Mouse (Mus musculus): ENCODE data around the gene Lkaaear1. TPM values are rescaled to one million over a fixed set of nuclear protein-coding genes. Genes with fewer than 3 reads are reported as not detected.
A peak's percentile ranks its signal among the peaks of the same experiment; 100 is the strongest.

Lkaaear1 gene
- total and polyA plus RNA-seq, 3 experiments: not detected

GRCm38 (mm10) chr2:181715382-181715781 is 17.1 kb upstream of the Lkaaear1 start:
- no peak overlapping the region for H3K27ac ChIP-seq (ENCODE audit: control insufficient read depth, low read depth, low read length)
- no peak overlapping the region for H3K9ac ChIP-seq (ENCODE audit: control insufficient read depth, low read depth, low read length, poor library complexity, severe bottlenecking)
- H3K27me3 ChIP-seq (ENCODE audit: control insufficient read depth in 1 of 2, insufficient read depth in 2 of 2, low read length in 2 of 2): no peaks in the 10 kb centered on the region
- no peaks in the 10 kb centered on the region for H3K79me2 ChIP-seq (ENCODE audit: control insufficient read depth, insufficient read depth, low read length, poor library complexity)
- H3K4me3 ChIP-seq (ENCODE audit: control insufficient read depth in 1 of 2, insufficient read depth in 1 of 2, low read depth in 2 of 2, low read length in 2 of 2): no peak overlapping the region
- H3K9me3 ChIP-seq (replicated peaks; ENCODE audit: insufficient read depth, low read length): no peaks in the 10 kb centered on the region
- DNase-seq (ENCODE audit: low read depth, low spot score): no peak
- 0 out of 4 replicates have a peak, but pooled peaks cover 0 to 2% of the 10 kb centered on the region in 2 experiments for H3K36me3 ChIP-seq (ENCODE audit: control insufficient read depth in 1 of 2, insufficient read depth in 2 of 2, low read length in 2 of 2)
- no peak for TF ChIP-seq POLR2AphosphoS2 (IDR thresholded peaks at IDR 0.05; ENCODE audit: low read length)
- TF ChIP-seq GATA1 (IDR thresholded peaks at IDR 0.05; ENCODE audit: low read depth, low read length): no peak
- no peak for TF ChIP-seq RCOR1 (IDR thresholded peaks at IDR 0.05; ENCODE audit: low read depth, low read length)
- no peak for TF ChIP-seq ZKSCAN1 (IDR thresholded peaks at IDR 0.05; ENCODE audit: low read depth, low read length)
- no peak for TF ChIP-seq NRF1 (IDR thresholded peaks at IDR 0.05; ENCODE audit: insufficient read depth, low read depth, low read length, poor library complexity, severe bottlenecking)
- TF ChIP-seq ZC3H11A (IDR thresholded peaks at IDR 0.05; ENCODE audit: low read depth, low read length): no peak
- no peak for TF ChIP-seq MXI1 (IDR thresholded peaks at IDR 0.05; ENCODE audit: low read depth, low read length)
- no peak for TF ChIP-seq NELFE (IDR thresholded peaks at IDR 0.05; ENCODE audit: low read depth, low read length)
- TF ChIP-seq TBP (IDR thresholded peaks at IDR 0.05; ENCODE audit: low read depth, low read length): no peak
- TF ChIP-seq USF2 (IDR thresholded peaks at IDR 0.05; ENCODE audit: borderline replicate concordance in 1 of 2, insufficient read depth in 1 of 2, low read depth in 1 of 2, low read length in 2 of 2): no peak
- H3K4me1 ChIP-seq (ENCODE audit: control insufficient read depth in 1 of 2, insufficient read depth in 2 of 2, low read length in 2 of 2): peaks cover 2 to 10% of the 10 kb centered on the region in 2 experiments; a peak in 2 of 4 replicates

- peaks cover 2 to 10% of the 10 kb centered on the region in 2 experiments; a peak in 2 of 4 replicates for H3K4me1 ChIP-seq (ENCODE audit: control insufficient read depth in 1 of 2, insufficient read depth in 2 of 2, low read length in 2 of 2)
- H3K36me3 ChIP-seq (ENCODE audit: control insufficient read depth in 1 of 2, insufficient read depth in 2 of 2, low read length in 2 of 2): 0 out of 4 replicates have a peak, but pooled peaks cover 0 to 2% of the 10 kb centered on the region in 2 experiments
- no peaks in the 10 kb centered on the region for H3K9me3 ChIP-seq (replicated peaks; ENCODE audit: insufficient read depth, low read length)
- no peak within 1 kb of the TSS for H3K27ac ChIP-seq (ENCODE audit: control insufficient read depth, low read depth, low read length)
- H3K79me2 ChIP-seq (ENCODE audit: control insufficient read depth, insufficient read depth, low read length, poor library complexity): no peaks in the 10 kb centered on the region
- TF ChIP-seq NRF1 (IDR thresholded peaks at IDR 0.05; ENCODE audit: insufficient read depth, low read depth, low read length, poor library complexity, severe bottlenecking): peak; percentile 31; the same call in 1 of the 2 replicates
- TF ChIP-seq TBP (IDR thresholded peaks at IDR 0.05; ENCODE audit: low read depth, low read length): no peak
- no peak for TF ChIP-seq MAFK (IDR thresholded peaks at IDR 0.05; ENCODE audit: borderline replicate concordance, low read depth, low read length)
- peak; percentile 12; the same call in 1 of the 2 replicates for TF ChIP-seq GATA1 (IDR thresholded peaks at IDR 0.05; ENCODE audit: low read depth, low read length)
- TF ChIP-seq TCF12 (IDR thresholded peaks at IDR 0.05; ENCODE audit: low read depth, low read length): no peak
- no peak for TF ChIP-seq JUND (IDR thresholded peaks at IDR 0.05; ENCODE audit: low read depth, low read length)
- TF ChIP-seq NELFE (IDR thresholded peaks at IDR 0.05; ENCODE audit: low read depth, low read length): no peak
- 0 out of 4 replicates have a peak, but pooled peaks have one; percentile 5 to 7 for TF ChIP-seq EP300 (IDR thresholded peaks at IDR 0.05; ENCODE audit: low read depth in 1 of 2, low read length in 2 of 2)
- peak; percentile 94 for TF ChIP-seq ZNF384 (IDR thresholded peaks at IDR 0.05; ENCODE audit: low read depth, low read length)
- peak within 1 kb of the TSS in 1 of 2 experiments; percentile 15; a peak in 1 of 4 replicates for H3K4me3 ChIP-seq (ENCODE audit: control insufficient read depth in 1 of 2, insufficient read depth in 1 of 2, low read depth in 2 of 2, low read length in 2 of 2)
- DNase-seq (ENCODE audit: low read depth, low spot score): peak; percentile 72
- H3K9ac ChIP-seq (ENCODE audit: control insufficient read depth, low read depth, low read length, poor library complexity, severe bottlenecking): no peak within 1 kb of the TSS
- no peaks in the 10 kb centered on the region for H3K27me3 ChIP-seq (ENCODE audit: control insufficient read depth in 1 of 2, insufficient read depth in 2 of 2, low read length in 2 of 2)
Measured at GRCm38 (mm10) chr2:181714903-181715326, 16.7 kb upstream of the Lkaaear1 start, which contains the start of gene Oprl1. Gene Oprl1, plus strand, starts transcription at chr2:181715016.

Measured in MEL (cell line).